Mouse (Mus musculus) kidney, postnatal 36 days (tissue): ENCODE measurements around the gene Il1f8.

ENCODE experiments used
- DNase-seq, 2 experiments: peaks; one replicate each; pipeline ENCODE4 v3.0.0; 2021 to 2022; ENCODE audit warnings: mixed read lengths in 2 of 2

The Il1f8 gene

DNA sequence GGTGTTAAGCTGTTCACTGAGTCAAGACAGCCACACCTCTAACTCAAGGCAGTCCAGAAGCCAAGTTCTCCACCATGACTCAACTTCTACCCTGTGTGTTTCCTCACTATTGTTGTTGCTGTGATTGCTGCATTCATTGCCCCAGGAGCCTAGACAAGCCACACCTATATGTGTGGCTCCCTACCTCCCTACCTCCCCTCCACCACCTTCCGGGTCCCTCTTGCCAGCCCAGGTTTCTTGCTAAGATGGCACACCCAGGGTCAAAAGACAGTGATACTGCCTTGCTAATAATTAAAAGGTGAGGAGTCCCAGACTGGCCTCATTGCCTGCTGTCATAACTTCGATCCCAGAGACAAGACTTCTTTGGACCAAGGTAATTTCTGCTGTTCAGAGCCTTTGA is at the start of gene Il1f8:
Il1f8 (plus strand) TSS at position 301 of the 400 bp plus-strand sequence.
- DNase-seq, result no peak

DNA sequence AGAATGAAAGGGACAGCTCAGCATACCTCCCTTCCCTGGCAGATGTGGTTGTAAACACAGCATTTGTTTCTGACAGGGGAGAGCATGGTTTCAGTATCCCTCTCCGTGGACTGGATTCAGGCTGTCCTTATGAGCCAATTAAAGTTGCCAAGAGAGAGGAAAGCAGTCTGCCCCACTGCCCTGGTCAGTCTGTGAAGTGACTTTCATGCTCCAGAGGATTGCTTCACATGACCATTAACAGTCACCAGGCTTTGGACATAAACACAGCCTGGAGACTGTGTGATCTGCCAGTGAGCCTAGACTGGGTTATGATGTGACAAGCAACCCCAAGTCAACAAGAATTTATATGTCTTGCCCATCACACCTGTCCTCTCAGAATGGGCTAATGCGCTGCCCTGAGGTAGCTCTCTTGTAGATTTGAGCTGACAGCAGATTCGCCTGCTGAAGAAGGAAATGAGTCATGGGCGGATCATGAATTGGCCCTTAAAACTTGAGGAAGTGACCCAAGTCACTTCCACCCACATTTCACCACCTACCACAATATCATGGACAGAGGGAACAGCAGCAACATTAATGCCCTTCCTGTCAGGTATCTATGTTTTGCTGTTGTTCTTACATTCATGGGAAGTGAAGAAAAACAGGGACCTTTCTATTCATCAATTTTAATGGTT is 49.2 kb upstream of the Il1f8 start:
- peak; percentile 19 to 30 for DNase-seq

DNA sequence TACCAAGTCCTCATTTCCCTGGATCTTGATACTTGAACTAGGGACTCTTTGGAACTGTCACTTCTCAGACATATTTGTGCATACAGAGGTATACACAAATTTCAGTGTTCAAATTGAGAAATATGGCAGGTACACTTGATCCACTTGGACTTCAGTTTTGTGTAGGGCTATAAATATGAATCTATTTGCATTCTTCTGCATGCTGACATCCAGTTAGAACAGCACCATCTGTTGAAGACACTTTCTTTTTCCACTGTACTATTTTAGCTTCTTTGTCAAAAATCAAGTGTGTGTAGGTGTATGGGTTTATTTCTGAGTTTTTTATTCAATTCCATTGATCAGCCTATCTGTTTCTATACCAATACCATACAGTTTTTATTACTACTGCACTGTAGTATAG is 43.9 kb upstream of the Il1f8 start:
- no peak for DNase-seq

DNA sequence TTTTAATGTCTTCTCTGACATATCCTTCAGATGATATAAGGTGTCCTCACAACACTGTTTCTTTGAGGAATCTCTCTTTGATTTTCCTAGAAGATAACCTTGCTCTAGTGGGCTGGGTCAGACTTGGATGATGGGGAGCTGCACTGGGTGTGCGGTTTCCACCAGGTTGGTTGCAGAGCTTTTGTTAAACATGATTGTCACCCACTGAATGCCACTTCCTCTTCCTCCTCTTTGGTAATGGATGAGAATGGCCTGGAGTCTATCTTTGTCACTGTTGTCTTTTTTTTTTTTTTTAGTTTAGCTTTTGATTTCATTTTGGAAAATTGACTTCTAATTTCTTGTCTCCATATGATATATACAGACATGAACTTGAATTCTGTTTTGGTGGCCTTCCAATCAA is 18.6 kb upstream of the Il1f8 start:
- DNase-seq, result no peak

DNA sequence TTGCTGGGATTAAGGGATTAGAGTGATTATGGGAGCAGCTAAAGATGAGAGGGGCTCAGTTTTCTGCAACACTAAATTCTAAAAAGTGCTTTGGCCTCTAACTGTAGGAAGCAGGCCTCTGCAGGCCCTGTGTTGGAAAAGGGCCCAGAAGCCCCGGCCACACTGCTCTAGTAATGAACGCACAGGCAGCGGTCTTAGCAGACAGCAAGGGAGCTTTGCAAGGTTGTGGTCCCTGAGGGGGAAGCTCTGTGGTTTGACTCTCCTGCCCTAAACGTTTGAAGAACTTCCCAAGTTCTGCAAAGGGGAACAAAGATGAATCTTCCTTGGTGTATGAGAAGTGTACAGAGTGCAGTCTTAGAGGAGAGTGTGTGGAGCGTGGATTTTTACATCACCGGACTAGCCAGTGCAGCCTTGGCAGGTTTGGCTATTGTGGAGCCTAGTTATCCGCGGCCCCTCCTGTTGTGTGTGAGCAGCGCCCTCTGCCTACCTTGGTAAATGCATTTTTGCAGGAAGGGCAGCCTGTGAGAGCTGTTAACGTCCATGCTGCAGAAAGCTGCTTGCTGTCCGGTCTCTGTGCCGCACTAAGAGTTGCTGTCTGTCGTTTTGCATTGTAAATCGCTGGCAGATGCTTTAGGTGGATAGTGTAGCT is 28.8 kb downstream of the Il1f8 start:
- DNase-seq, result peak; percentile 71 to 76

DNA sequence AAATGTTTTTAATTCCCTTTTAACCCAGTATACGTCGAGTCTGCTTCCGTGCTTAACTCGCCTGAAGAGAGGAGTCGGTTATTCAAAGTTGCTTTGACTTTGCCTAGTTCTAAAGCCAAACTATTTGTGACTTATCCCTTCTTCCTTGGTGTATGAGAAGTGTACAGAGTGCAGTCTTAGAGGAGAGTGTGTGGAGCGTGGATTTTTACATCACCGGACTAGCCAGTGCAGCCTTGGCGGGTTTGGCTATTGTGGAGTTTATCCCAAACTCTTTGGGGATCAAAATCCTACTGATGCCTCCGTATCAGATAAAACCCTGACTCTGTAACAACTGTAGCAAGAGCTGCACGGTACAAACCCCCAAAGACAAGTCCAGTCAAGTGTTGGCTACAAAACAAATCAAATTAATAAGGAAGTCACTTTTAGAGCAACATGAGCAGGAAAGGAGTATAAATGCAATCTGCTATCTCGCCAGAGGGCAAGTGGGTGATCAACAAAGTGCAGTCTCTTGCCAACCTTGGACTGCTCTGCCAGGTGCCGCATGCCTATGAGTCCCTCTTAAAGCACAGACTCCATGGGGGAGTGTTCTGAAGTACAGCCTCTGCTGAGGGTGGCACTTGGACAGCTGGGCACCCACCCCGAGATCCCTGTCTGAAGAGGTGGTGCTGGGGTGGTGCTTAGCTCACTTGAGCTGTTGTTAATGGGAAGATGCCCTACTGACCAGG is 29.6 kb downstream of the Il1f8 start:
- peak; percentile 30 to 46 for DNase-seq

DNA sequence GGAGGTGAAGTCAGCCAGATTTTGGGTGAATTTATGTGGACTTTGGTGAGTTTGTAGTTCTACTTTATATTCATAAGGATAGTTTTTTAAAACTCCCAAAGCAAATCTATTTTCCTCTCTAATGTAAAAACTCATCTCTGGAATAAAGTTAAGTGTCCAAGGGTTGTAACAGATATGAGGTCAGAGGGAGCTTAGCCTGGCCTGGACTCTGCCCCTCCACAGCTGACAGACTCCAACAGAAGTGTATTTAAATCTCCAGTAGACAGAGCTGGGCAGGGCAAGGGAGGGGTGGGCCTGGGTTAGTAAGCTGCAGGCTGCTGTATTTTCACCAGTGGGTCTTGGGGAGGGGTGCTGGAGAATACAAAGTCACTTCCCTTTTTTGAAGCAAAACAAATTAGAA is 31.1 kb downstream of the Il1f8 start:
- DNase-seq, result peak; percentile 12 to 17

DNA sequence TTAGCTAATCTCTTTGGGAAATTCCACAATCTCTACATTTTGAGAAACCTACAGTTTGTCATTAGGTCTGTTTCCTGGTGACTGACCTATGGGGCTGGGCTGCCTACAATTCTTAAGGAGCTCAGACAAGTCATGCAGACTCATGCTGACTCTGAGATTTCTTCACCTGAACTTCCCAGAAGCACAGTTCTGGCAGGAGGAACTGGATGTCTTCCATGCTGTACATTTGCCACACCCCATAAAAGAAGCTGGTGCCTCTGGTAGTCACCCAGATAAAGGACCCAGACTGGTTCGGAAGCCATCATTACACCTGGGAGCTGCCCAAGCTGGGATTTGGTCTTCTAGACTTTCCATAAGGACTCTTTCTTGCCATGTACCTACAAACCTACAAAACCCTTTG is 33.2 kb downstream of the Il1f8 start, which contains the start of gene Il1f9:
Il1f9 (plus strand) TSS at position 301 of the 400 bp plus-strand sequence.
- no peak for DNase-seq

DNA sequence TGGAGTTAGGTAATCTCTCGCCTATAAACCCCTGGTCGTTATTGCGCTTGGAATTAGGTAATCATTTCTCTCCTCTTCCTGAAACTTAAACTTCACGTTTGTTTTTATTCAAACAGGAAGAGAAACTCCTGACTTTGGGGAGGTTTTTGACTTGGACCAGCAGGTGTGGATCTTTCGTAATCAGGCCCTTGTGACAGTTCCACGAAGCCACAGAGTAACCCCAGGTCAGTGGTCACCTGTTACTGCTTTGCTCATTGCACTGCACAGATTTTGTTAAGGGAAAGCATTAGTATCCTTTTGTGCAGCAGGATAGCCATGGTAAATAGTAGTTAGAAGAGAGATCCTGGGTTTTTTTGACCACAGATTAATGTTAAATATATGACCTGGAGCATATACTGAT is 34.6 kb downstream of the Il1f8 start:
- DNase-seq, result no peak

DNA sequence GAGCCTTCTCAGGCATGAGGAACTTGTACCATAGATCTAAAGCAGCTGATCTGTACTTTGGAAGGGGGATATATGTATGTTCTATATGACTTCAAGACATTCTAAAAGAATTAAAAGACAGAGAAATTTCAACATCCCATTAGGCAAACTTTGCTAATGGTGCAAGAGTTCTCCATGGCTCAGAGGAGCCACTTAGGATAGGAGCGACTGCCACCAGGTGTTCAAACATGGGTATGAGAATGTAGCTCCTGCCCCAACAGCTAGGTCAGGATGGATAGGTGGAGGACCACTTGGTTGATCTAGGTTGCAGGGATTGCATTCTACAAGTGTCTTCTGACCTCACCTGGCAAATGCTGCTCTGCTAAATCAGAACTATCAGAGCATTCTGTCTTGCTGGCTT is 35.2 kb downstream of the Il1f8 start:
- peak in 1 of 2 experiments; percentile 31 for DNase-seq
